Mouse (Mus musculus): ENCODE results near the gene Arhgef3.

GRCm38 (mm10) chr14:27444851-27445281, 330.2 kb downstream of the Arhgef3 start:
- no peak for TF ChIP-seq CTCF (IDR thresholded peaks at IDR 0.05)
- TF ChIP-seq EP300 (IDR thresholded peaks at IDR 0.05; ENCODE audit: insufficient read depth, low read depth, low read length): no peak

Data from heart, adult 2 months (tissue).